Mouse (Mus musculus) CD4-positive, CD25-positive, alpha-beta regulatory T cell, adult 4 months (primary cell): Measurements from ENCODE around the gene Zfp683. TPM values are rescaled to one million over a fixed set of nuclear protein-coding genes. Genes with fewer than 3 reads are reported as not detected.
A peak's percentile ranks its signal among the peaks of the same experiment; 100 is the strongest.

Experiments used
- ATAC-seq: one replicate; pipeline ENCODE4 v1.8.0; 2017
- polyA plus RNA-seq, 2 experiments: library from polyadenylated mRNA; unstranded; fragments of 100-300 nt; shearing (Covaris generic); gene quantifications; one replicate each; pipeline ENCODE4 v1.2.1; 2017

Gene Zfp683
- polyA plus RNA-seq, 2 experiments from 2014 or later = 0.85 to 1.3 TPM

DNA sequence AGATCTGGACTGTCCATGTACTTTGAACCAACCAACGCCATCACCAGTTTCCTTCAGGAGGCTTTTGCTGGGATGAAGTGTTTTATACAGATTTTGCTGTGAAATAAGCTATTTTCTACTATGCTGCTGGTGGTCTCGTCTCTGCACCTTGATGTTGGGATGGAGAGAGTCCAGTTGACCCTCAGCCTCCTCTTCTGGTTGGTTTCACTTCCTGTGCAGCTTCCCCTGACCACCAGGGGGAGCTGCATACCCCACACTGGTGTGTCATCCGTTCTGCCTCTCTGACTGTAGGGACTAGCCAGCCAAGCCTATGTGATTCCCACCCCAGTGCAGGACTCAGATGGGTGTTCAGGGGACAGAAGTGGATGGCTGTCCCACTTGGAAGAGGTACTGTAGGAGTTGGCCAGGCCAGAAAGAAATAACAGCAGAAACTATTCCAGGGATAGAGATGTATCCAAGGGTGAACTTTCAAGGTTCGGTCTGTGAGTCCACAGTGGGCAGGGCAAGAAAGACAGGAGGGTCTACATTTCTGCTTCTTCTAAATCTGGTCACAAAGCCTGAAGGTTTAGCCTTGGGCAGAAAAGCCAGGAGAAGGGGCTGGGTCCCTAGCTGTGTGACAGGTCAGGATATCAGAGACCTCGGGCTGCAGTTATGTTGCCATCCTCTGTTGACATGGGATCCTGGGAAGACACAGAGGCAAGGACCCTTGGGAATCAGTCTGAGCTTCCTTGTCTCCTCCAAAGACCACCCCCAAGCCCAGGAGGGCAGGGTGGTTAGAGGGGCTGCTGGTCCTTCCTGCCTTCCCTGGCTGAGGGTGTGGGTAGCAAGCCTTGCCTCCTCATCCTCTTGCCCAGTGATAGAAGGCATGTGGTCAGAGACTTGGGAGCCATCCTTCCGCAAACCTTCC, 39.0 kb downstream of the Zfp683 start:
- no peak for ATAC-seq

GRCm38 (mm10) chr4:134094004-134094564, 40.4 kb downstream of the Zfp683 start:
- ATAC-seq = no peak

- ATAC-seq = peak; percentile 44
These were observed 41.4 kb downstream of the Zfp683 start, which contains the start of gene Cd52 for GRCm38 (mm10) chr4:134094923-134095547. Cd52 (minus strand) TSS chr4:134095082.

DNA sequence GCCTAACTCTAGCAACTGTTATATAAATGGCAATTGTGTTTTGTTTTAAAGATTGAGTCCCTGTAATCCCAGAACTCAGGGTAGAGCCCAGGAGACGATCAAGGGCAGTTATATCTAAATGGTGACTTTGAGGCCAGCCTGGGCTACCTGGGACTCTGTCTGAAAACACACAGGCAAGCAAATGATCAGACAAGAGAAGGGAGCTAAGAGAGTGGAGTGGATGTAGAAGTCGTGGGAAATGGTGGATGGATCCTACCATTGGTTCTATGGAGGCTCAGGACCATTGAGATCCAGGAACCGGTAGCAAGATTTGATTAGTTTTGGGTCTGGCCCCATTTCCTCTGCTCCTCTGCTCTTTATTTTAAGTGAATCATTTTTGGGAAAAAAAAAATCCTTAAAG, 42.5 kb downstream of the Zfp683 start:
- no peak for ATAC-seq

DNA sequence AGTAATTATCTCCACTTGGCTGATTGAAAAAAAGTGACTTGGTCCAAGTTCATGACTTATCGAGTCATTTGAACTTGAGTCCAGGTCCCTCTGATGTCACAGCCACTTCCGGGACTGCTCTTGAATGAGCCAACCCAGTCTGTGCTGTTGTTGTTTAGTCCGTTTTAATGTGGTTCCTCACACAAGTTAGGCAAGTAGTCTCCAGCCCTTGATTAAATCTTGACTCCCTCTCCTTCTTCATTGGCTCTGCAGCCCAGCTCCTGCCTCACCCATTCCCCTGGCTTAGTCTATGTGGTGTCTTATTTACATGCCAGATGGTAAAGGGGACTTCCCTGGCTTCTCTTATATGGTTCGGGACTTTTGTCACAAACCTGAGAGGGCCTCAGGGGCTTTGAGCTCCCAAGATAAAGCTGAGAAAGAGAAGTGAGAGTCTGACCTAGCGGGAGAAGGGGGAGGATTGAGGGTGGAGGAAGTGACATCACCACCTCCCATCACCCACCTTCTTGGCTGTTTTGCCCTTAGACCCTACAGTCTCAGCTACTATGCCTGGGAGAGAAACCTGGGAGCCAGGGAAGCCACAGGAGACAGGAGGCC, 43.5 kb downstream of the Zfp683 start:
- peak; percentile 70 for ATAC-seq

- ATAC-seq = peak; percentile 64
These were observed 45.0 kb downstream of the Zfp683 start for GRCm38 (mm10) chr4:134098628-134099027.

DNA sequence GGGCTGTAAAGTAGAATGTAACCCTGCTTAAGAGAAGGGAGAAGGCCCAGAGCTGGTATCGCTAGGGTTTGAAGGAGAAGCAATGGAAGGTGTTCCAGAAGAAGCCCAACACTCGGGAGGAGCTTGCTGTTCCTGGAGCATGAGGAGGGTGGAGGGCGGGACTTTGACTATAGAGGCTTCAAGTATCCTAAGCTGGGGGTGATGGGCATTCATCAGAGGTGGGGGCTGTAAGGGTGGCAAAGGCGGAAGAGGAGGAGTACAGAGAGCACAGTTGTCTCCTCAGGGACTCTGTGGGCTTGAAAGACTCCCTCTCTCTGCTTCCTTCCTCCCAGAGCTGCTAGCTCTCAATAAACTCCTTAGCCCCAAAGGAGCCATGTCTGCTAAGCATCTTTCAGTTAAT, 46.6 kb downstream of the Zfp683 start:
- no peak for ATAC-seq

DNA sequence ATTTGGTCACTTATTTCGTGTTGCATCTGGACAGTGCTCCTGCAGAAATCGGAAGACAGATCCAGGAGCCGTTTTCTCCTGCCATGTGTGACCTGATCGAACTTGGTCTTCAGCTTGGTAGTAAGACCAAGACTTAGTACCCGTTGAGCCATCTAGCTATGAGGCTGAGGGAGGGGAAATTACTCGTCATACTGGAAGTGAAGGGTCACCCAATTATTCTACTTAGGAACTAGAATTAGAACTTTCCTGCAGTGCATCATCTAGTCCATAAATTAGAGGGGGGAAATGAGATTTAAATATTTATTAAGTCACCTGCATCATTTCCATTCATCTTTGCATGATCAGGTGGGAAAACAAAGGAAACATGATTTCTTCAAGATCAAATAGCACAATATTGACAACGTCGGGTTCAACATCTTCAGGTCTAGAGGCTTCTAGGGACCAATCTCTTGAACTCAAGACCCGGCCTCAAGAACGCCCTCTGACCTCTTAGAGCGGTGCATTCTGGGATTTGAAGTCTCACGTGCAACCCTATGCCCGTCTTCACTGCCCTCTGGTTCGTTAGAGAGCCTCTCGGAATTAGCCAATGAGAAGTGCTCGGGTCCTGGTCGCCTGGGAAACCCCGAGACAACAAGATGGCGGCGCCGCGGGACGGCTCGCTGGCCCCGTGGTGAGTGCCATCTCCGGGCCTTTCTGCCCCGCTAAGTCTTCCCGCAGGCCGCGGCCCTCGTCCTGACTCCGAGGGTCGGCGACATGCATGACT, 48.5 kb downstream of the Zfp683 start, which contains the start of gene Ubxn11:
Gene Ubxn11, plus strand, starts transcription at position 592 of the 763 bp plus-strand sequence.
- ATAC-seq = peak; percentile 84

DNA sequence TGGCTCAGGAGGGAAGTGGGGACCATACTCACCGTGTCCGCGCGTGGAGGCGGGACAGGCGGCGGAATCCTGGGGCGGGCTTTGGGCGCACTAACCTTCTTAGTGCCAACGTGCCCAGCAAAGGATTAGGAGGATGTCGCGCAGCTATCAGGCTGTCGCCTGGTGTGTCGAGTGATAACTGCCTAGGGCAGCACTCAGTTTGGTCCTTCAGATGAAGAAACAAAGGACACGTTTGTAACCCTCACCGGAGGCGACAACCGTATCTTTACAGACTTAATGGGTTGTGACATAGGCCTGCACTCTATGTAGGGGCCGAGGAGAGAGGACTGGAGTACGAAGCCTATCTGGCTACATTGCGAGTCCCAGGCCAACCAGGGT, 49.1 kb downstream of the Zfp683 start:
- ATAC-seq = peak; percentile 7

- ATAC-seq = peak; percentile 59
These were observed 52.5 kb downstream of the Zfp683 start for GRCm38 (mm10) chr4:134106105-134106504.

DNA sequence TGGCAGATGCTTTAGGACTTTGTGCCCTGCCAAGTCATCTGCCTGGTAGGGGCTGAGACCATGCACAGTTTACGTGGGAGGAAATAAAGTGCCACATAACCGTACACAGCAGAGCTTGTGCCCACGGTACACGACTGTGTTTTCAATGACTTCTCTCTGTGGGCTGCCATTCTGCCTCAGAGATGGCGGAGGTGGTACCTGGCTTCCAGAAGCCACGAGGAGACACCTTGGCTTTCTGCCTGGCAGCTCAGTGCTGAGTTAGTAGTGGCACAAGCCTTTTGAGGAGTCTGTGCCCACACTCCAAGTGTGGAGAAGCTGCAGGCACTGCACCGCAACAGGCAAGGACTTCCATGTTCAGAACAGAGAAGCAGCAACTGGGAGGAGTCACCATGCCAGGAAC, 54.1 kb downstream of the Zfp683 start:
- ATAC-seq = no peak

GRCm38 (mm10) chr4:134108196-134108595, 54.6 kb downstream of the Zfp683 start:
- ATAC-seq = no peak

Other genes with a start within 250 kb of the Zfp683 start
- gene Rps6ka1, start 166.0 kb upstream of the Zfp683 start, polyA plus RNA-seq = 100 to 1,000 TPM; 118 to 183 TPM
- gene Hmgn2, start 85.2 kb upstream of the Zfp683 start, polyA plus RNA-seq = 100 to 1,000 TPM; 379 to 453 TPM
- gene Dhdds, start 52.9 kb upstream of the Zfp683 start, polyA plus RNA-seq = 10 to 100 TPM; 23.5 to 24.3 TPM
- not detected for gene Lin28a, start 35.0 kb upstream of the Zfp683 start, polyA plus RNA-seq
- 10 to 100 TPM; 20.9 to 28.2 TPM for gene Crybg2, start 7.0 kb downstream of the Zfp683 start, polyA plus RNA-seq
- gene Cd52, start 41.2 kb downstream of the Zfp683 start, polyA plus RNA-seq = 1,000 to 10,000 TPM; 2,918 to 3,094 TPM
- 10 to 100 TPM; 31.2 to 54.2 TPM for gene Ubxn11, start 48.7 kb downstream of the Zfp683 start, polyA plus RNA-seq
- gene Sh3bgrl3, start 75.0 kb downstream of the Zfp683 start, polyA plus RNA-seq = 1,000 to 10,000 TPM in 1 of 2 experiments, 100 to 1,000 TPM in 1; 977 to 1,004 TPM
- gene Cep85, start 133.3 kb downstream of the Zfp683 start, polyA plus RNA-seq = 100 to 1,000 TPM in 1 of 2 experiments, 10 to 100 TPM in 1; 72.5 to 166 TPM
- gene Gm7534, start 149.2 kb downstream of the Zfp683 start, polyA plus RNA-seq = not detected
- not detected for gene Catsper4, start 173.5 kb downstream of the Zfp683 start, polyA plus RNA-seq
- gene Cnksr1, start 184.6 kb downstream of the Zfp683 start, polyA plus RNA-seq = not detected
- gene E130218I03Rik, start 189.8 kb downstream of the Zfp683 start, polyA plus RNA-seq = 1 to 10 TPM in 1 of 2 experiments, not detected in 1; 3.7 TPM
- gene Zfp593, start 191.8 kb downstream of the Zfp683 start, polyA plus RNA-seq = 1 to 10 TPM; 4.3 to 6.8 TPM
- gene Gm30191, start 193.1 kb downstream of the Zfp683 start, polyA plus RNA-seq = not detected
- not detected for gene Grrp1, start 200.3 kb downstream of the Zfp683 start, polyA plus RNA-seq
- 10 to 100 TPM; 20.7 to 24.2 TPM for gene Pdik1l, start 234.1 kb downstream of the Zfp683 start, polyA plus RNA-seq